Mouse (Mus musculus): ENCODE measurements around the gene Grwd1.

GRCm38 (mm10) chr7:45833148-45833790, 2.5 kb upstream of the Grwd1 start:
- TF ChIP-seq CTCF (IDR thresholded peaks at IDR 0.05): no peak
- no peak for TF ChIP-seq EP300 (IDR thresholded peaks at IDR 0.05)

Data from lung, postnatal 0 days (tissue).